Mouse (Mus musculus) MEL (cell line): Measurements from ENCODE around the gene 1700024G13Rik. TPM values are rescaled to one million over a fixed set of nuclear protein-coding genes. Genes with fewer than 3 reads are reported as not detected.

Experiments
- DNase-seq: peaks from one replicate; pipeline ENCODE4 v3.0.0; 2011; ENCODE audit warnings: low read depth, low spot score
- H3K27ac ChIP-seq: 2 replicates; pipeline ENCODE4 v1.5.1; 2012; ENCODE audit warnings: low read depth, mild to moderate bottlenecking, control low read depth, low read length, moderate library complexity; ENCODE audit not compliant: control insufficient read depth
- H3K27me3 ChIP-seq, 2 experiments: fragments of 150-350 bp in 1 of 2; sonication (generic) in 1 of 2; 2 replicates each; pipeline ENCODE4 v1.6.1; 2012; ENCODE audit warnings: low read length in 2 of 2, mild to moderate bottlenecking in 2 of 2, improper control_type of control experiment in 1 of 2, moderate library complexity in 1 of 2; ENCODE audit not compliant: insufficient read depth in 2 of 2, control insufficient read depth in 1 of 2
- H3K36me3 ChIP-seq, 2 experiments: 2 replicates each; pipeline ENCODE4 v1.6.1; 2012 to 2014; ENCODE audit warnings: low read length in 2 of 2, improper control_type of control experiment in 1 of 2, inconsistent platforms in 1 of 2, mild to moderate bottlenecking in 1 of 2; ENCODE audit not compliant: insufficient read depth in 2 of 2, control insufficient read depth in 1 of 2
- H3K4me1 ChIP-seq, 2 experiments: fragments of 150-350 bp in 1 of 2; sonication (generic) in 1 of 2; 2 replicates each; pipeline ENCODE4 v1.6.1; 2012; ENCODE audit warnings: low read length in 2 of 2, improper control_type of control experiment in 1 of 2, mild to moderate bottlenecking in 1 of 2; ENCODE audit not compliant: insufficient read depth in 2 of 2, control insufficient read depth in 1 of 2
- H3K4me3 ChIP-seq, 2 experiments: fragments of 150-350 bp in 1 of 2; sonication (generic) in 1 of 2; 2 replicates each; pipeline ENCODE4 v1.5.1; 2012; ENCODE audit warnings: low read depth in 2 of 2, low read length in 2 of 2, mild to moderate bottlenecking in 2 of 2, moderate library complexity in 2 of 2, control low read depth in 1 of 2, improper control_type of control experiment in 1 of 2; ENCODE audit not compliant: control insufficient read depth in 1 of 2, insufficient read depth in 1 of 2
- H3K79me2 ChIP-seq: 2 replicates; pipeline ENCODE4 v1.6.1; 2012; ENCODE audit warnings: mild to moderate bottlenecking, low read length, moderate library complexity; ENCODE audit not compliant: control insufficient read depth, poor library complexity, insufficient read depth
- H3K9ac ChIP-seq: 2 replicates; pipeline ENCODE4 v1.6.1; 2012; ENCODE audit warnings: low read depth, mild to moderate bottlenecking, control low read depth, low read length, moderate library complexity; ENCODE audit not compliant: control insufficient read depth, poor library complexity, severe bottlenecking
- H3K9me3 ChIP-seq: fragments of 150-350 bp; sonication (generic); replicated peaks from 2 replicates; pipeline ENCODE4 v1.6.1; 2012; ENCODE audit warnings: mild to moderate bottlenecking, low read length, improper control_type of control experiment, moderate library complexity; ENCODE audit not compliant: insufficient read depth
- BHLHE40 ChIP-seq: IDR thresholded peaks from 2 replicates; pipeline ENCODE4 v1.6.1; 2012; ENCODE audit warnings: low read depth, mild to moderate bottlenecking, inconsistent platforms, low read length, improper control_type of control experiment, borderline replicate concordance
- CHD1 ChIP-seq: IDR thresholded peaks from 2 replicates; pipeline ENCODE4 v1.6.1; 2012; ENCODE audit warnings: low read depth, mild to moderate bottlenecking, inconsistent platforms, low read length, improper control_type of control experiment
- CTCF ChIP-seq, 3 experiments: IDR thresholded peaks in 2 of 3; conservative IDR thresholded peaks in 1 of 3; 2 replicates each; pipeline ENCODE4 v1.5.1; 2011 to 2012; ENCODE audit warnings: low read length in 3 of 3, low read depth in 2 of 3, mild to moderate bottlenecking in 2 of 3, improper control_type of control experiment in 1 of 3, inconsistent platforms in 1 of 3, mixed read lengths in 1 of 3, moderate library complexity in 1 of 3; ENCODE audit not compliant: control insufficient read depth in 1 of 3, insufficient read depth in 1 of 3, poor library complexity in 1 of 3, severe bottlenecking in 1 of 3
- ETS1 ChIP-seq: IDR thresholded peaks from 2 replicates; pipeline ENCODE4 v1.6.1; 2012; ENCODE audit warnings: low read depth, mild to moderate bottlenecking, inconsistent platforms, low read length, improper control_type of control experiment, moderate library complexity
- GABPA ChIP-seq: IDR thresholded peaks from 2 replicates; pipeline ENCODE4 v1.6.1; 2012; ENCODE audit warnings: low read depth, mild to moderate bottlenecking, inconsistent platforms, low read length, improper control_type of control experiment, moderate library complexity
- HCFC1 ChIP-seq: IDR thresholded peaks from 2 replicates; pipeline ENCODE4 v1.6.1; 2012; ENCODE audit warnings: low read depth, mild to moderate bottlenecking, inconsistent platforms, low read length, improper control_type of control experiment, moderate library complexity
- JUND ChIP-seq: IDR thresholded peaks from 2 replicates; pipeline ENCODE4 v1.6.1; 2011; ENCODE audit warnings: low read depth, mild to moderate bottlenecking, improper control_type of control experiment, low read length
- MAX ChIP-seq: IDR thresholded peaks from 2 replicates; pipeline ENCODE4 v1.6.1; 2011; ENCODE audit warnings: low read length, improper control_type of control experiment
- MAZ ChIP-seq: IDR thresholded peaks from 2 replicates; pipeline ENCODE4 v1.6.1; 2012; ENCODE audit warnings: low read depth, mild to moderate bottlenecking, inconsistent platforms, low read length, improper control_type of control experiment
- MEF2A ChIP-seq: IDR thresholded peaks from 2 replicates; pipeline ENCODE4 v1.6.1; 2014; ENCODE audit warnings: low read depth, mild to moderate bottlenecking, inconsistent platforms, low read length, improper control_type of control experiment; ENCODE audit not compliant: poor library complexity, insufficient replicate concordance, severe bottlenecking; ENCODE audit errors: extremely low read depth
- MYC ChIP-seq: IDR thresholded peaks from 2 replicates; pipeline ENCODE4 v1.6.1; 2011; ENCODE audit warnings: low read depth, mild to moderate bottlenecking, low read length, improper control_type of control experiment, moderate library complexity
- NRF1 ChIP-seq: IDR thresholded peaks from 2 replicates; pipeline ENCODE4 v1.6.1; 2014; ENCODE audit warnings: low read depth, mild to moderate bottlenecking, inconsistent platforms, low read length, improper control_type of control experiment, moderate library complexity; ENCODE audit not compliant: poor library complexity, insufficient read depth, severe bottlenecking
- POLR2A ChIP-seq, 2 experiments: IDR thresholded peaks; 2 replicates each; pipeline ENCODE4 v1.6.1; 2011 to 2012; ENCODE audit warnings: low read length in 2 of 2, mild to moderate bottlenecking in 2 of 2, control low read depth in 1 of 2, improper control_type of control experiment in 1 of 2, low read depth in 1 of 2, moderate library complexity in 1 of 2; ENCODE audit not compliant: control insufficient read depth in 1 of 2, insufficient read depth in 1 of 2, poor library complexity in 1 of 2
- POLR2AphosphoS2 ChIP-seq: IDR thresholded peaks from 2 replicates; pipeline ENCODE4 v1.6.1; 2011; ENCODE audit warnings: low read length, improper control_type of control experiment
- RAD21 ChIP-seq: IDR thresholded peaks from 2 replicates; pipeline ENCODE4 v1.6.1; 2011; ENCODE audit warnings: mild to moderate bottlenecking, low read depth, low read length, improper control_type of control experiment
- RCOR1 ChIP-seq: IDR thresholded peaks from 2 replicates; pipeline ENCODE4 v1.6.1; 2012; ENCODE audit warnings: low read depth, mild to moderate bottlenecking, inconsistent platforms, low read length, improper control_type of control experiment
- SIN3A ChIP-seq: IDR thresholded peaks from 2 replicates; pipeline ENCODE4 v1.6.1; 2012; ENCODE audit warnings: low read length, improper control_type of control experiment, inconsistent platforms
- TAL1 ChIP-seq: IDR thresholded peaks from 2 replicates; pipeline ENCODE4 v1.6.1; 2012; ENCODE audit warnings: mild to moderate bottlenecking, inconsistent platforms, low read length, moderate library complexity, mixed read lengths
- TBP ChIP-seq: IDR thresholded peaks from 2 replicates; pipeline ENCODE4 v1.8.0; 2011; ENCODE audit warnings: low read depth, low read length, improper control_type of control experiment
- TCF12 ChIP-seq: IDR thresholded peaks from 2 replicates; pipeline ENCODE4 v1.6.1; 2014; ENCODE audit warnings: low read depth, mild to moderate bottlenecking, inconsistent platforms, low read length, improper control_type of control experiment, moderate library complexity
- UBTF ChIP-seq: IDR thresholded peaks from 2 replicates; pipeline ENCODE4 v1.6.1; 2012; ENCODE audit warnings: low read depth, mild to moderate bottlenecking, inconsistent platforms, low read length, improper control_type of control experiment, moderate library complexity, borderline replicate concordance; ENCODE audit not compliant: insufficient read depth
- USF2 ChIP-seq, 2 experiments: IDR thresholded peaks; 2 replicates each; pipeline ENCODE4 v1.6.1; 2011 to 2012; ENCODE audit warnings: improper control_type of control experiment in 2 of 2, low read length in 2 of 2, borderline replicate concordance in 1 of 2, inconsistent platforms in 1 of 2, low read depth in 1 of 2, mild to moderate bottlenecking in 1 of 2; ENCODE audit not compliant: insufficient read depth in 1 of 2
- ZKSCAN1 ChIP-seq: IDR thresholded peaks from 2 replicates; pipeline ENCODE4 v1.6.1; 2012; ENCODE audit warnings: low read depth, mild to moderate bottlenecking, inconsistent platforms, low read length, improper control_type of control experiment, moderate library complexity
- ZMIZ1 ChIP-seq: IDR thresholded peaks from 2 replicates; pipeline ENCODE4 v1.6.1; 2012; ENCODE audit warnings: low read depth, mild to moderate bottlenecking, inconsistent platforms, low read length, improper control_type of control experiment, moderate library complexity
- ZNF384 ChIP-seq: IDR thresholded peaks from 2 replicates; pipeline ENCODE4 v1.6.1; 2012; ENCODE audit warnings: low read depth, mild to moderate bottlenecking, inconsistent platforms, low read length, improper control_type of control experiment
- polyA plus RNA-seq, 2 experiments: library from polyadenylated mRNA; stranded (reverse) in 1 of 2; unstranded in 1 of 2; fragments of >175 nt in 1 of 2; fragments of >200 nt in 1 of 2; gene quantifications; 2 replicates each; pipeline versions ENCODE4 v1.2.1 to v1.2.4; 2012; ENCODE audit warnings: low replicate concordance in 2 of 2, low read depth in 1 of 2; ENCODE audit not compliant: insufficient read length in 2 of 2, insufficient read depth in 1 of 2, missing spikeins in 1 of 2
- total RNA-seq: library from RNA; depleted of rRNA; stranded (reverse); fragments of 300-350 nt; gene quantifications from 2 replicates; pipeline ENCODE4 v1.2.3, GENCODE M21; 2012

1700024G13Rik gene
- total and polyA plus RNA-seq, 3 experiments = not detected

DNA sequence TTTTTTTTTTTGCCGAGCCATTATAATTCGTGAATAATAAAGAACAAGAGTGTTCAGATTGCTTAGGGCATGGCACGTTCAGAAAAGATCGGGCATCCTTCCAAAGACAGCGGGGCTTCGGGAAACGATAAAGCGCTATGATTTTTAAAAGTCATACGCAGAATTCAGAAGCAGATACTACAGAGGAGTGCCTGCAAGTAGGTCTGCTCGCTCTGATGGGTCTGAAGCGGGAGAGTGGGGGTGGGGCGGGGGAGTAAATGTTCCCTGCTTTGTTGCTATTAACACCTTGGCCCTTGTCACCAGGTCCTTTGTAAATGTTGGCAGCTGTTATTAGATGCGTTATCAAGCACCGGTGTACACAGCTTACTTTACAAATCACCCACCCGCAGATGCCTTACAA lies 6.6 kb downstream of the 1700024G13Rik start:
- no peak overlapping the region for H3K27ac ChIP-seq
- no peaks in the 10 kb centered on the region for H3K9me3 ChIP-seq
- no peak for DNase-seq
- no peak overlapping the region for H3K4me3 ChIP-seq
- peaks cover 5 to 7% of the 10 kb centered on the region in 2 experiments; a peak in 2 of 4 replicates for H3K27me3 ChIP-seq
- no peaks in the 10 kb centered on the region for H3K36me3 ChIP-seq
- no peak overlapping the region for H3K9ac ChIP-seq
- no peaks in the 10 kb centered on the region for H3K79me2 ChIP-seq
- TF ChIP-seq MAZ (no peak), POLR2A (IDR thresholded peaks at IDR 0.05; ENCODE audit: control insufficient read depth in 1 of 2, insufficient read depth in 1 of 2, low read depth in 1 of 2, low read length in 2 of 2, poor library complexity in 1 of 2) (no peak), JUND (no peak), MYC (no peak), POLR2AphosphoS2 (no peak), SIN3A (no peak), TBP (no peak)
- TF ChIP-seq, all 39 proteins: peak for 0
- no peaks in the 10 kb centered on the region for H3K4me1 ChIP-seq

- H3K9ac ChIP-seq = no peak overlapping the region
- H3K4me3 ChIP-seq = no peak overlapping the region
- H3K27me3 ChIP-seq = peaks cover 9% of the 10 kb centered on the region in 2 experiments; a peak in 3 of 4 replicates
- no peak for DNase-seq
- no peaks in the 10 kb centered on the region for H3K9me3 ChIP-seq
- H3K36me3 ChIP-seq = no peaks in the 10 kb centered on the region
- no peaks in the 10 kb centered on the region for H3K79me2 ChIP-seq
- TF ChIP-seq HCFC1 (no peak), CTCF (IDR thresholded peaks at IDR 0.05 in 2 of 3, conservative IDR thresholded peaks at IDR 0.05 in 1 of 3; ENCODE audit: control insufficient read depth in 1 of 3, insufficient read depth in 1 of 3, low read depth in 2 of 3, low read length in 3 of 3, poor library complexity in 1 of 3, severe bottlenecking in 1 of 3) (no peak), NRF1 (no peak), ZKSCAN1 (no peak), ZNF384 (no peak), UBTF (no peak), BHLHE40 (no peak), TCF12 (no peak), GABPA (no peak), RAD21 (no peak), MAZ (no peak), RCOR1 (no peak), USF2 (IDR thresholded peaks at IDR 0.05; ENCODE audit: borderline replicate concordance in 1 of 2, insufficient read depth in 1 of 2, low read depth in 1 of 2, low read length in 2 of 2) (no peak), ETS1 (no peak), CHD1 (no peak), ZMIZ1 (no peak), MEF2A (no peak), MAX (no peak), TAL1 (no peak)
- H3K4me1 ChIP-seq = no peaks in the 10 kb centered on the region
- H3K27ac ChIP-seq = no peak overlapping the region
Observed at GRCm38 (mm10) chr14:32381066-32381465, 7.1 kb downstream of the 1700024G13Rik start.
